Mouse (Mus musculus): ENCODE results near the gene Urad.

DNA sequence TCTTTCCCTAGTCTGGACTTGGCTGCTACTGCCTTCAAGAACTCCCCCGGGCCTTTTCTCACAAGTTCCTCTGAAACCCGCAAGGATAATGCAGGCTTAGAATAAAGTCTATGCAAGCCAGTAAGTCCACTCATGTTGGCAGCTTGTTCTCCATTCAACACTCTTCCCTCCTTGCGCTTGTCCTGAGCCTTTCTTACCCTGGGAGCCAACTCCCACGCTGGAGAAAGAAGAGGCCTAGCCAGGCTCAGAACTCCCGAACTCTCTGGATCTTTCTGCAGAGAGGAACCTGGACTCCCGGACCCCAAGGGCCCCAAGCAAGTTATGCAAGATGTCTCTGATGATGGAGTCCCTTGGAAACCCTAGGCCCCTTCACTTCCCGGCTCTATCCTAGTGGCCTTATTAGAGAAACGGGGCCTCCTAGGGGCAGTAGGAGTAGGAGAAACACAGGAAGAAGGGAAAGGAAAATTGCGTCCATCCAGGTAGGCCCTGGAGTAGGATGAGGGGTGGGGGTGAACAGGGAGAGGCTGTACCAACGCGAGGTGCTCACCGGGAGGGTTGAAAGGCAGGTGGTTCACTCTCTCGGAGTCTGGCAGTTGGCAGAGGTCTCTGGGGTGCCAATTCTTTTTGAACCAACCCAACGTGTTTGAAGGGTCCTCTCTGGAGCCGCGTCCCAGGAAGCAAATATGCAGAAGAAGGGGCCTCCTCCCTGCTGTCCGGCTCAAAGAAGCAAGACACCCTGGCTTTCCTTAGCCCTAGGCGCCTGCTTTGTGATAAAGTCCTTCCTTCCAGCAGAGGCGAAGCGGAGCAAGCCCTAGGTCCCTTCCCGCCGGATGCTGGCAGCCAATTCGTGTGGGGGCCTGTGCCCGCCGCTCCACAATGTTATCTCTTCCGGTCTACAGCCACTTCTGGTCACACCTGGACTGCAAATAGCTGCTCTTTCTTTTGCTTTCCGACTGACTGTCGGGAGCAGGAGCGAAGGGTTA, 51.3 kb downstream of the Urad start:
- no peak for TF ChIP-seq CTCF (IDR thresholded peaks at IDR 0.05)
- TF ChIP-seq POLR2A (IDR thresholded peaks at IDR 0.05; ENCODE audit: insufficient read depth, low read depth, low read length) = no peak

Data from heart, adult 2 months (tissue).